Comparison of ENCODE assay signal across 7 mouse cellular contexts in the genomic region with DNA sequence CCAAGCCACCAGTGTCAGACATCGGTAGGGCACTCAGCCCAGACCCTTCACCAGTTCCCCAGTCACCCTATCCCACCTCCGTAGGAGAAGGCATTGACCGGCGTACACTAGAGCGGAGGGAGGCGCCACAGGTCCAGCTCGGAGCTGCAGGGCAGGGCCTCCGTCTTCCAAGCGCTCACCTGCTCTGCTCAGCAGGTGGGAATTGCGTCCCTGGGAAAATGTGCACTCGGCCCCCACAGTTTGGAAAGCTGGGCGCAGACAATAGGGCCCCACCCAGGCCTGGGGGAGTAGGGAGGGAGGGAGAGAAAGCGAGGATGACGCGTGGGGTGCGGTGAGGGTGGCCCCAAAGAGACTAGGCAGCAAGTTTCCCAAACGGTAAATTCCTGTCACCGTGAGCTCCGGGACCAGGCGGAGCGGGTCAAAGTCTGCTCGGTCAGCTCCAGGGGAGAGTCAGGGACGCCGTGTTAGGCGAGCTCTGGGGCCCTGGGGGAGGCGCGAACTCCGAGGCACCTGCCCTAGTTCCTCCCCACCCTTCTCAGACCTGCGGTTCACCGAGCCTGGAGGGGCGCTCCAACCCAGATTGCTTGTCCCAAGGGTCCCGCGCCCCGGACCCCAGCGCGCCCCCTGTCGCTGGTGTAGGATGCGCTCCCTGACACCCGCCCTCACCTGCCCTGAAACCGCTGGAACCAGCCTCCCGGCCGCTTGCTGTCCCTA. TPM values are rescaled to one million over a fixed set of nuclear protein-coding genes. Genes with fewer than 3 reads are reported as not detected.
DNase-seq lines count a peak whose midpoint lies in the region; ATAC-seq and TF ChIP-seq lines count a peak whose summit lies in the region.

No protein-coding gene starts in this region.

- no peak for TF ChIP-seq POLR2A in CH12.LX (IDR thresholded peaks at IDR 0.05; ENCODE audit: low read depth, low read length)
- TF ChIP-seq POLR2A in bone marrow macrophage, adult 2 months (IDR thresholded peaks at IDR 0.05; ENCODE audit: borderline replicate concordance, low read depth, low read length): no peak

- no peak for DNase-seq in CH12.LX (ENCODE audit: extremely low read depth)
- DNase-seq in forebrain, embryonic 14.5 days (ENCODE audit: low spot score): no peak
- no peak for DNase-seq in intestine, embryonic 14.5 days (ENCODE audit: low spot score)
- DNase-seq in liver, embryonic 14.5 days (ENCODE audit: low read depth in 3 of 3, low spot score in 3 of 3): no peak
- no peak for DNase-seq in left cerebral cortex, postnatal 25 days (ENCODE audit: low spot score in 2 of 2)

- H3K4me3 ChIP-seq in CH12.LX (replicated peaks in 1 of 3; ENCODE audit: low read depth in 2 of 3, low read length in 2 of 3, poor library complexity in 1 of 3): peak overlapping the region; percentile 1 to 60 (median 26)
- H3K4me3 ChIP-seq in bone marrow macrophage, adult 2 months (ENCODE audit: insufficient read depth, low read length): peak overlapping the region; percentile 63
- peak overlapping the region; percentile 69 for H3K4me3 ChIP-seq in forebrain, embryonic 14.5 days (ENCODE audit: low read depth, low read length)
- peak overlapping the region; percentile 78 for H3K4me3 ChIP-seq in intestine, embryonic 14.5 days (ENCODE audit: low read depth, low read length)
- peak overlapping the region; percentile 60 to 68 for H3K4me3 ChIP-seq in liver, embryonic 14.5 days (ENCODE audit: insufficient read depth in 1 of 2, low read depth in 2 of 2, low read length in 2 of 2)
- H3K4me3 ChIP-seq in neural tube, embryonic 13.5 days: peak overlapping the region; percentile 67

- no peak overlapping the region for H3K27ac ChIP-seq in CH12.LX (ENCODE audit: insufficient read depth, low read depth)
- H3K27ac ChIP-seq in bone marrow macrophage, adult 2 months (ENCODE audit: insufficient read depth, low read depth, low read length): no peak overlapping the region
- H3K27ac ChIP-seq in forebrain, embryonic 14.5 days (ENCODE audit: low read depth, low read length): 0 out of 2 replicates have a peak overlapping the region, but pooled peaks have one; percentile 39
- peak overlapping the region; percentile 88 for H3K27ac ChIP-seq in intestine, embryonic 14.5 days (ENCODE audit: low read depth)
- H3K27ac ChIP-seq in liver, embryonic 14.5 days: no peak overlapping the region; the same call in 1 of the 2 replicates
- H3K27ac ChIP-seq in neural tube, embryonic 13.5 days (replicated peaks): peak overlapping the region; percentile 68

- peaks cover 22 to 39% of the 10 kb centered on the region in 2 experiments for H3K4me1 ChIP-seq in CH12.LX (ENCODE audit: control insufficient read depth in 1 of 2, insufficient read depth in 2 of 2)
- H3K4me1 ChIP-seq in bone marrow macrophage, adult 2 months (ENCODE audit: control insufficient read depth, insufficient read depth, low read length): peaks cover 30% of the 10 kb centered on the region
- H3K4me1 ChIP-seq in forebrain, embryonic 14.5 days (ENCODE audit: control insufficient read depth, insufficient read depth, low read length): peaks cover 12% of the 10 kb centered on the region; the same call in 1 of the 2 replicates
- H3K4me1 ChIP-seq in intestine, embryonic 14.5 days (replicated peaks; ENCODE audit: control insufficient read depth, insufficient read depth, low read length): peaks cover 38% of the 10 kb centered on the region
- H3K4me1 ChIP-seq in liver, embryonic 14.5 days (replicated peaks; ENCODE audit: control insufficient read depth in 2 of 2, insufficient read depth in 2 of 2, low read length in 1 of 2): peaks cover 2 to 22% of the 10 kb centered on the region in 2 experiments; a peak in 3 of 4 replicates
- peaks cover 51% of the 10 kb centered on the region for H3K4me1 ChIP-seq in neural tube, embryonic 13.5 days (replicated peaks)

- TF ChIP-seq RAD21 in CH12.LX (IDR thresholded peaks at IDR 0.05; ENCODE audit: low read depth, low read length): no peak

- intact Hi-C loops in left cerebral cortex, postnatal 25 days (cut with DNase I): no loop called here

- ATAC-seq in forebrain, embryonic 14.5 days: peak; percentile 24
- ATAC-seq in intestine, embryonic 14.5 days (replicated peaks; ENCODE audit: low FRiP score, low TSS enrichment, low read depth): peak; percentile 26
- ATAC-seq in liver, embryonic 14.5 days (ENCODE audit: insufficient read depth): peak; percentile 29
- ATAC-seq in neural tube, embryonic 13.5 days (ENCODE audit: low read depth): peak; percentile 51

- 2% methylated on average over 42 of the region's 42 CpGs for WGBS in forebrain, embryonic 14.5 days
- under 1% methylated on average over 42 of the region's 42 CpGs for WGBS in intestine, embryonic 14.5 days
- 3% methylated on average over 39 of the region's 42 CpGs for WGBS in liver, embryonic 14.5 days (ENCODE audit: insufficient replicate concordance)
- WGBS in neural tube, embryonic 13.5 days: 5% methylated on average over 42 of the region's 42 CpGs

- in situ Hi-C loops in CH12.LX (cut with MboI; ENCODE audit: low pct_ligation_motif_present, low pct_unique_long_range_greater_than_20kb, low sequenced_read_pairs): no loop called here

- H3K79me2 ChIP-seq in CH12.LX (replicated peaks; ENCODE audit: control insufficient read depth, extremely low read depth, insufficient read depth, poor library complexity, severe bottlenecking): no peaks in the 10 kb centered on the region

- no peak overlapping the region for H3K9ac ChIP-seq in CH12.LX (ENCODE audit: insufficient read depth, low read depth)
- H3K9ac ChIP-seq in forebrain, embryonic 14.5 days (ENCODE audit: low read length): peak overlapping the region; percentile 76
- peak overlapping the region; percentile 80 for H3K9ac ChIP-seq in intestine, embryonic 14.5 days (ENCODE audit: low read length)
- H3K9ac ChIP-seq in liver, embryonic 14.5 days (replicated peaks): peak overlapping the region; percentile 2; the same call in 1 of the 2 replicates
- H3K9ac ChIP-seq in neural tube, embryonic 13.5 days: peak overlapping the region; percentile 80

- H3K36me3 ChIP-seq in CH12.LX (replicated peaks in 1 of 2; ENCODE audit: control insufficient read depth in 1 of 2, insufficient read depth in 1 of 2, low read length in 1 of 2): no peaks in the 10 kb centered on the region
- no peaks in the 10 kb centered on the region for H3K36me3 ChIP-seq in forebrain, embryonic 14.5 days (ENCODE audit: control insufficient read depth, insufficient read depth, low read length)
- H3K36me3 ChIP-seq in intestine, embryonic 14.5 days (ENCODE audit: control insufficient read depth, insufficient read depth, low read length): no peaks in the 10 kb centered on the region
- no peaks in the 10 kb centered on the region for H3K36me3 ChIP-seq in liver, embryonic 14.5 days (replicated peaks; ENCODE audit: control insufficient read depth, insufficient read depth, low read depth)
- no peaks in the 10 kb centered on the region for H3K36me3 ChIP-seq in neural tube, embryonic 13.5 days

- TF ChIP-seq CTCF in CH12.LX (conservative IDR thresholded peaks at IDR 0.05 in 1 of 2, IDR thresholded peaks at IDR 0.05 in 1 of 2; ENCODE audit: low read depth in 2 of 2, low read length in 2 of 2): peak in 1 of 2 experiments; percentile 59; a peak in 2 of 4 replicates
- TF ChIP-seq CTCF in bone marrow macrophage, adult 2 months (IDR thresholded peaks at IDR 0.05; ENCODE audit: low read depth, low read length): peak; percentile 5; the same call in 1 of the 2 replicates
- TF ChIP-seq CTCF in liver, embryonic 14.5 days (IDR thresholded peaks at IDR 0.05; ENCODE audit: low read depth): peak; percentile 55

- dilution Hi-C loops in CH12.LX (cut with MboI; ENCODE audit: extremely low pct_ligation_motif_present, extremely low pct_unique_long_range_greater_than_20kb, low sequenced_read_pairs): no loop called here

- no peaks in the 10 kb centered on the region for H3K9me3 ChIP-seq in CH12.LX (replicated peaks; ENCODE audit: low read length)
- H3K9me3 ChIP-seq in forebrain, embryonic 14.5 days (replicated peaks; ENCODE audit: control insufficient read depth, low read length): no peaks in the 10 kb centered on the region
- H3K9me3 ChIP-seq in intestine, embryonic 14.5 days (ENCODE audit: control insufficient read depth, low read length): no peaks in the 10 kb centered on the region
- no peaks in the 10 kb centered on the region for H3K9me3 ChIP-seq in liver, embryonic 14.5 days (ENCODE audit: control insufficient read depth, low read length)
- H3K9me3 ChIP-seq in neural tube, embryonic 13.5 days: no peaks in the 10 kb centered on the region

- no peak for TF ChIP-seq EP300 in CH12.LX (IDR thresholded peaks at IDR 0.05; ENCODE audit: low read length)
- no peak for TF ChIP-seq EP300 in liver, embryonic 14.5 days (IDR thresholded peaks at IDR 0.05; ENCODE audit: low read depth)

- H3K4me2 ChIP-seq in CH12.LX (ENCODE audit: insufficient read depth, low read depth, poor library complexity, severe bottlenecking): peak overlapping the region; percentile 69
- peak overlapping the region; percentile 62 for H3K4me2 ChIP-seq in forebrain, embryonic 14.5 days (ENCODE audit: low read length)
- H3K4me2 ChIP-seq in intestine, embryonic 14.5 days (ENCODE audit: low read length): peak overlapping the region; percentile 81
- H3K4me2 ChIP-seq in liver, embryonic 14.5 days (ENCODE audit: low read depth): peak overlapping the region; percentile 64
- peak overlapping the region; percentile 71 for H3K4me2 ChIP-seq in neural tube, embryonic 13.5 days

- H3K27me3 ChIP-seq in CH12.LX (replicated peaks): peaks cover 88% of the 10 kb centered on the region
- peaks cover 14% of the 10 kb centered on the region; the same call in 1 of the 2 replicates for H3K27me3 ChIP-seq in forebrain, embryonic 14.5 days (replicated peaks; ENCODE audit: control insufficient read depth, insufficient read depth, low read length)
- no peaks in the 10 kb centered on the region for H3K27me3 ChIP-seq in intestine, embryonic 14.5 days (replicated peaks; ENCODE audit: control insufficient read depth, insufficient read depth, low read length)
- peaks cover 17% of the 10 kb centered on the region for H3K27me3 ChIP-seq in liver, embryonic 14.5 days (ENCODE audit: control insufficient read depth, insufficient read depth, low read length)
- H3K27me3 ChIP-seq in neural tube, embryonic 13.5 days: peaks cover 28% of the 10 kb centered on the region

RNA-seq across cellular contexts. Expression of gene Jup, which starts 0.5 kb away (rescaled TPM):
- total RNA-seq in CH12.LX (2012; rRNA removed) (0.92 and 1.1 TPM in 2 replicates), CH12.LX (2014; rRNA removed) (0.34 and 0.68 TPM in 2 replicates)
- 1.3 and 1.4 TPM in 2 replicates for polyA plus RNA-seq in CH12.LX (2012; ENCODE audit: insufficient read length, low read depth)
- polyA plus RNA-seq in bone marrow macrophage, adult 2 months (2012; ENCODE audit: insufficient read depth, insufficient read length, missing spikeins): 7.3 and 15.0 TPM in 2 replicates
- polyA plus RNA-seq in forebrain, embryonic 14.5 days (2014; fragmentation: Nextera tagmentation; extraction: Ambion mirVana): 33.3 and 50.8 TPM in 2 replicates
- 93.4 and 106 TPM in 2 replicates for polyA plus RNA-seq in intestine, embryonic 14.5 days (2014; fragmentation: Nextera tagmentation; extraction: Ambion mirVana)
- 8.5 and 10.5 TPM in 2 replicates for polyA plus RNA-seq in liver, embryonic 14.5 days (2012; rRNA removed)
- polyA plus RNA-seq in liver, embryonic 14.5 days (2014; fragmentation: Nextera tagmentation; extraction: Ambion mirVana): 8.6 and 9.6 TPM in 2 replicates
- polyA plus RNA-seq in neural tube, embryonic 13.5 days (2015; fragmentation: Nextera tagmentation; extraction: Ambion mirVana): 91.6 and 94.4 TPM in 2 replicates
- 10 to 100 TPM; 44.2 to 45.4 TPM for total RNA-seq in left cerebral cortex, postnatal 25 days (2021)

RNA-seq across cellular contexts. Expression of gene P3h4, which starts 17.6 kb away (rescaled TPM):
- total RNA-seq in CH12.LX (2012; rRNA removed) (0.04 TPM in 1 of 2 replicates, not detected in the other), CH12.LX (2014; rRNA removed) (not detected in 2 replicates)
- polyA plus RNA-seq in CH12.LX (2012; ENCODE audit: insufficient read length, low read depth): not detected in 2 replicates
- polyA plus RNA-seq in bone marrow macrophage, adult 2 months (2012; ENCODE audit: insufficient read depth, insufficient read length, missing spikeins): 0.67 TPM in 1 of 2 replicates, not detected in the other
- 14.5 and 16.3 TPM in 2 replicates for polyA plus RNA-seq in forebrain, embryonic 14.5 days (2014; fragmentation: Nextera tagmentation; extraction: Ambion mirVana)
- polyA plus RNA-seq in intestine, embryonic 14.5 days (2014; fragmentation: Nextera tagmentation; extraction: Ambion mirVana): 54.8 and 55.3 TPM in 2 replicates
- polyA plus RNA-seq in liver, embryonic 14.5 days (2012; rRNA removed): 2.5 and 2.8 TPM in 2 replicates
- 2.8 and 3.9 TPM in 2 replicates for polyA plus RNA-seq in liver, embryonic 14.5 days (2014; fragmentation: Nextera tagmentation; extraction: Ambion mirVana)
- 24.6 and 27.6 TPM in 2 replicates for polyA plus RNA-seq in neural tube, embryonic 13.5 days (2015; fragmentation: Nextera tagmentation; extraction: Ambion mirVana)
- 1 to 10 TPM; 7.2 to 7.5 TPM for total RNA-seq in left cerebral cortex, postnatal 25 days (2021)

RNA-seq across cellular contexts. Expression of gene Fkbp10, which starts 18.5 kb away (rescaled TPM):
- total RNA-seq in CH12.LX (2012; rRNA removed) (0.34 and 0.63 TPM in 2 replicates), CH12.LX (2014; rRNA removed) (0.24 and 0.46 TPM in 2 replicates)
- polyA plus RNA-seq in CH12.LX (2012; ENCODE audit: insufficient read length, low read depth): 0.30 and 0.31 TPM in 2 replicates
- 1.3 and 1.6 TPM in 2 replicates for polyA plus RNA-seq in bone marrow macrophage, adult 2 months (2012; ENCODE audit: insufficient read depth, insufficient read length, missing spikeins)
- 16.1 and 20.8 TPM in 2 replicates for polyA plus RNA-seq in forebrain, embryonic 14.5 days (2014; fragmentation: Nextera tagmentation; extraction: Ambion mirVana)
- 86.2 and 89.7 TPM in 2 replicates for polyA plus RNA-seq in intestine, embryonic 14.5 days (2014; fragmentation: Nextera tagmentation; extraction: Ambion mirVana)
- 4.4 and 5.3 TPM in 2 replicates for polyA plus RNA-seq in liver, embryonic 14.5 days (2012; rRNA removed)
- polyA plus RNA-seq in liver, embryonic 14.5 days (2014; fragmentation: Nextera tagmentation; extraction: Ambion mirVana): 5.0 and 6.3 TPM in 2 replicates
- 33.5 and 37.0 TPM in 2 replicates for polyA plus RNA-seq in neural tube, embryonic 13.5 days (2015; fragmentation: Nextera tagmentation; extraction: Ambion mirVana)
- 1 to 10 TPM; 4.7 to 5.7 TPM for total RNA-seq in left cerebral cortex, postnatal 25 days (2021)

RNA-seq across cellular contexts. Expression of gene Hap1, which starts 41.1 kb away (rescaled TPM):
- total RNA-seq in CH12.LX (2012; rRNA removed) (0.21 and 0.34 TPM in 2 replicates), CH12.LX (2014; rRNA removed) (not detected in 2 replicates)
- polyA plus RNA-seq in CH12.LX (2012; ENCODE audit: insufficient read length, low read depth): 0.22 TPM in 1 of 2 replicates, not detected in the other
- polyA plus RNA-seq in bone marrow macrophage, adult 2 months (2012; ENCODE audit: insufficient read depth, insufficient read length, missing spikeins): 0.68 and 1.2 TPM in 2 replicates
- polyA plus RNA-seq in forebrain, embryonic 14.5 days (2014; fragmentation: Nextera tagmentation; extraction: Ambion mirVana): 55.1 and 81.9 TPM in 2 replicates
- 10.2 and 11.1 TPM in 2 replicates for polyA plus RNA-seq in intestine, embryonic 14.5 days (2014; fragmentation: Nextera tagmentation; extraction: Ambion mirVana)
- polyA plus RNA-seq in liver, embryonic 14.5 days (2012; rRNA removed): 0.23 and 0.51 TPM in 2 replicates
- 0.06 and 0.38 TPM in 2 replicates for polyA plus RNA-seq in liver, embryonic 14.5 days (2014; fragmentation: Nextera tagmentation; extraction: Ambion mirVana)
- polyA plus RNA-seq in neural tube, embryonic 13.5 days (2015; fragmentation: Nextera tagmentation; extraction: Ambion mirVana): 62.7 and 67.4 TPM in 2 replicates
- total RNA-seq in left cerebral cortex, postnatal 25 days (2021): 100 to 1,000 TPM; 136 to 160 TPM

RNA-seq across cellular contexts. Expression of gene Nt5c3b, which starts 44.6 kb away (rescaled TPM):
- 54.4 and 60.3 TPM in 2 replicates for total RNA-seq in CH12.LX (2012; rRNA removed)
- total RNA-seq in CH12.LX (2014; rRNA removed): 50.1 and 54.2 TPM in 2 replicates
- polyA plus RNA-seq in CH12.LX (2012; ENCODE audit: insufficient read length, low read depth): 63.5 and 68.2 TPM in 2 replicates
- polyA plus RNA-seq in bone marrow macrophage, adult 2 months (2012; ENCODE audit: insufficient read depth, insufficient read length, missing spikeins): 13.0 and 17.6 TPM in 2 replicates
- polyA plus RNA-seq in forebrain, embryonic 14.5 days (2014; fragmentation: Nextera tagmentation; extraction: Ambion mirVana): 99.6 and 109 TPM in 2 replicates
- polyA plus RNA-seq in intestine, embryonic 14.5 days (2014; fragmentation: Nextera tagmentation; extraction: Ambion mirVana): 117 and 126 TPM in 2 replicates
- polyA plus RNA-seq in liver, embryonic 14.5 days (2012; rRNA removed): 10.2 and 13.0 TPM in 2 replicates
- polyA plus RNA-seq in liver, embryonic 14.5 days (2014; fragmentation: Nextera tagmentation; extraction: Ambion mirVana): 15.5 and 16.3 TPM in 2 replicates
- 99.8 and 110 TPM in 2 replicates for polyA plus RNA-seq in neural tube, embryonic 13.5 days (2015; fragmentation: Nextera tagmentation; extraction: Ambion mirVana)
- total RNA-seq in left cerebral cortex, postnatal 25 days (2021): 10 to 100 TPM; 50.7 to 57.1 TPM

Comparison
In these comparisons a context has a peak if more than half of its experiments do, and no peak if none do; other contexts are left out.
1. H3K27ac ChIP-seq: peak in forebrain, embryonic 14.5 days (single experiment), intestine, embryonic 14.5 days (single experiment) and neural tube, embryonic 13.5 days (single experiment); none in CH12.LX (single experiment), bone marrow macrophage, adult 2 months (single experiment) and liver, embryonic 14.5 days (single experiment).
2. H3K4me3 ChIP-seq: peak in every context shown above with its lines; median percentile 78 in intestine, embryonic 14.5 days; 69 in forebrain, embryonic 14.5 days; 67 in neural tube, embryonic 13.5 days; 64 in liver, embryonic 14.5 days; 63 in bone marrow macrophage, adult 2 months; 26 in CH12.LX.
3. Peak in every context shown above with its lines, with median percentiles within 50 percentile points of each other: H3K4me2 ChIP-seq and ATAC-seq.